Mouse (Mus musculus): ENCODE data around the gene Olfr1392. TPM values are rescaled to one million over a fixed set of nuclear protein-coding genes. Genes with fewer than 3 reads are reported as not detected.
"Not testable (repeated sequence)": the region's sequence is repeated elsewhere in the genome, so short reads cannot be mapped to it uniquely, and the experiment has no call there.

Gene Olfr1392
- total RNA-seq (2021): not detected in 2 replicates
- long read RNA-seq, experiment 1: 0 reads
- long read RNA-seq, experiment 2: 0 reads

- DNase-seq: not testable (repeated sequence)
Observed at GRCm38 (mm10) chr11:49284982-49285381, at the start of gene Olfr1392. Olfr1392 (plus strand) TSS chr11:49285282.

DNA sequence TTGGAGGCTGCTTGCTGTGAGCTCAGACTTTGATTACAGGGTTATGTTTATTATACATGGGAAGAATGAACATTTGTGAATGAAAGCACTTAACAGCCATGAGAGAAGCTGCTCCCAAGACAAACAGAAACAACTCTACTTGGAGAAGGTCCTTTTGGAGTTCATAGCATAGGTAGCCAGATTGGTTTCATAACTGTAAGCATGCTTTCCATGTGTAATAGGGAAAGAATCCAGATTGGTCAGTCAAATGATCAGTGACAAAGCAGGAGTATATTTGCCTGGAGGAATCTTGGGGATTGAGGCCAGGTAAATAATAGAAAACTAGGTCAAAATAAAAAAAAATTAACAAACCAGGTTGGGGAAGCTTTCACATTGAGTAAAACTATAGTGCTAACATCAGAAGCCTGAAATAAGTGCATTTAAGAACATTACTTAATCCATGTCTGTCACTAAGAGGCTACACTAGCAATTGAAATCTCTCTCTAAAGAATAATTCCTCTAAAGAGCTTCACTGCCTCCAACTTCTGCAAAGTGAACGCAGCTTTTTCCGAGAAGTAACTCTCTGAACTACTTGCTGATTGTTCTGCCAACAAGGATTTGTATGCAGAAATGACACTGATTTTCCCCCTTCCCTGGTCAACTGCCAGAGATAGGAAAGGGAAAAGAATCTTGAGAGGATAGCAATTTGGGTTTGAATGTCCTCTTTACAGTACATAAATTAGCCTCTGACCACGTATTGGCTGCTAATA lies 49.4 kb upstream of the Olfr1392 start:
- DNase-seq: no peak

GRCm38 (mm10) chr11:49236891-49237290 lies 48.2 kb upstream of the Olfr1392 start:
- no peak for DNase-seq

DNA sequence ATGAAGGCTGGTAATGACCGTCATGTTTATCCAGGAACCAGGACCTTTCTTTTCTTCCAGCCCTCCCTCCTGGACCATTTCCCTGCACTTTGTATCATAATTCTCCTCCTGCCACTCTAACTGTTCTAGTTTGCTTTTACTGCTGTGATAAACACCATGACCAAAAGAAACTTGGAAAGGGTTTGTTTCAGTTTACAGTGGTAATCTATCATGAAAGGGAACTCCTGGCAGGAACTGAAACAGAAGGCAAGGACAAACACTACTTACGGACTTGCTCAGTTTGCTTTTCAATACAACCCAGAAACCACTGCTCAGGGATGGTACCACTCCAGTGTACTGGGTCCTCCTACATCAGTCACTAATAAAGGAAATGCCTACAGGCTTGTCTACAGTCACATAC lies 47.5 kb upstream of the Olfr1392 start:
- DNase-seq: no peak

DNA sequence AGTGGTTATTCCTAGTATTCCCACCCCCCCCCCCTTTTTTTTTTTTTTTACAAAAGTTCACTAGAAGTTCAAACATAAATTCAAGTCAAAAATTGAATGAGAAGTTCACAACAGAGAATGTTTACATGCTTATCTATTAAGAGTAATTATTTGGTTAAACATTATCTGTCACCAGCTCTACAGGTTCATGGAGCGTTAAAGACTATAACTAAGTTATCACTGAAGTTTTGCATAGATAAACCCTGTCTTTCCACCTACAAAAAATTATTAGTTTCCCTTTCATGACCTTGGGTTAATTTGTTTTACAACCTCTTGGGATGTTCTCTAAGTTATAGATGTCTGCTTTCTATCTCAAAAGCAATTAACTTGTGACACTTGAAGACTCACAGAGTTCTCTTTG lies 44.8 kb upstream of the Olfr1392 start:
- no peak for DNase-seq

DNA sequence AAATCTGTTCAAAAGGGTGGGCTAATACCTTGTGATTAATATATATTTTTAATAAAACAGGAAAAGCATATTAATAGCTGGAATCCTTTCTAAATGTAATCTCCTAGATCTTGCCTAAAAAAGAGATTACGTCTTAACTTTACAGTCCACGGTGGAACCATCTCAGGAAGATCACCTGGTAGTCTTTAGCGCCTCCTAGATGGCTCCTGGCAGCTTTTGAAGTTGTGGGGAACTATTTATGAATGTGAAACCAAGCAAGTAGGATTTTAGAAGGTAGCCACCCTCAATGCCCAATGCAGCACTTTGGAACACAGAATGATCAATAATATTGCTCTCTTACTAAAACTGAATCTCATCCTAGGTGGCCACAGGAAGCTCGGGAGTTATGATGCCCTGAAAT lies 44.2 kb upstream of the Olfr1392 start:
- DNase-seq: no peak

DNA sequence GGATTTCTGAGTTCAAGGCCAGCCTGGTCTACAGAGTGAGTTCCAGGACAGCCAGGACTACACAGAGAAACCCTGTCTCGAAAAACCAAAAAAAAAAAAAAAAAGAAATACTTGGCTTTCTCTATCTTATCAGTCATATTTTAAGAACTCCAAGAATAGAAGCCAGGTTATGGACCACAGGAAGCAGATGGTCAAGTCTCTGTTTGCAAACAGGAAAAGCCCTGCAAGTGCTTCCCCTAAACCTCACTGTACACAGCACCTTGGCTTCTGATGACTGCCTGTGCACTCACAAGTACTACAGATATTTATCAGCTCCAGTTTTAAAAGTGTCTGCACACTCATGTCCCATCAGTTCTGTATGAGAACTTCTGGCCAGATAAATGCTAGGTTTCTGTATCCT lies 43.6 kb upstream of the Olfr1392 start:
- no peak for DNase-seq

DNA sequence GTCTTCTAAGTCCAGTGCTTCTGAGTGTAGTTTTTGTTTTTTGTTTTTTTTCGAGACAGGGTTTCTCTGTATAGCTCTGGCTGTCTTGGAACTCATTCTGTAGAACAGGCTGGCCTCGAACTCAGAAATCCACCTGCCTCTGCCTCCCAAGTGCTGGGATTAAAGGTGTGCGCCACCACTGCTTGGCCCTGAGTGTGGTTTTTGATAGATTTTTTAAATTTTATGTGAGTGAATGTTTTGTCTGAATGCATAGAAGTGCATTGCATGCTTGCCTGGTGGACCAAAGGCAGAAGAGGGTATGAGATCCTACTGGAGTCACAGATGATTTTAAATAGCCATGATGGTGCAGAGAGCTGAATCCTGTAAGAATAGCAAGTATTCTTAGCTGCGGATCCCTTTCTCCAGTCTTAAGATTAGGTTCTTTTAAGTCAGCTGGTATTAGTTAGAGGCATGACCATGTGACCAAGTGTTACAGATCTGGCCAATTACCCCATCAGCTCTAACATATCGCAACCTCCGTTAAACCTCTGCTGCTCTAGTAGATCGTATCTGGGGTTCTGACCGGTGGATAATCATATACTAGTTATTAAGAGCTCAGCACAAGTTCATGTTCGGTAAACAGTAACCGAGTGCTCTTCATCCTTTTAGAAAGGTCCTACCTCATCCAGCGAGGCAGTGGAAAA lies 42.0 kb upstream of the Olfr1392 start:
- no peak for DNase-seq

- peak; percentile 97 for DNase-seq
Observed at GRCm38 (mm10) chr11:49243727-49244594, 41.1 kb upstream of the Olfr1392 start, which contains the start of gene Mgat1. Mgat1 (plus strand) TSS chr11:49244191.

DNA sequence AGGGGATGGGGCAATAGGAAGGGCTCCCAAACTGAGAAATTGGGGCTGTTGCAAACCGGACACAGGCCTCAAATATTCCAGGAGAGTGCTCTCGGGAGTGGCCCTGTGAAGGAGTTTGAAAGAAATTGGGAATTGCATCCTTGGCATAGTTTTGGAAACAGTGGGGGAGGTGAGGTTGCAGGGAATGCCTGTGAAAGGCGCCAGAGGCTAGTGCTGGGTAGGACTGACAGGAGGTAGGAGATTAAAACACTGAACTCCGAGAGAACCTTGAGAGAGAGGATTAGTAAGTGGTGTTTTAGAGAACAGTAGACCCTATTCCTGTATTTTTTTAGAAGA lies 40.5 kb upstream of the Olfr1392 start:
- no peak for DNase-seq

- peak; percentile 83 for DNase-seq
Observed at GRCm38 (mm10) chr11:49245176-49245575, 39.9 kb upstream of the Olfr1392 start.

GRCm38 (mm10) chr11:49245634-49246415 lies 39.3 kb upstream of the Olfr1392 start:
- no peak for DNase-seq

DNA sequence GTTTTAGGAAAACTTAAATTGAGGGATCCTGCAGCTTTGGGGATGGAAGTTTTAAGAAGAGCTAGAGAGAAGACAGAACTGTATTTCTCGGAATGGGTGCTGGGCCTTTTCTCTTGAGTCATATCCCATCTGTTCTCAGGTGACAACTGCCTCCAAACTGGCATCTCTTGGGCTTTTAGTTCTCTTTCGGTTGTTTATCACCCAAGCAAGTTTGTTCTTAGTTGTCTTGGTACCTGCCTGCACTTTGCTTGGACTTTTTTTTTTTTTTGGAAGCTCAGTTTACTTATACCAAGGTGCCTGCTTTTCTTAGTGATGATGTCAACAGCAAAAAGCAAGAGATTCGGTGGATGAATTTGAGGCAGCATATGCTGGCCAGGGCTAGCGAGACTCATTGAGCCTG lies 38.6 kb upstream of the Olfr1392 start:
- no peak for DNase-seq

- no peak for DNase-seq
Observed at GRCm38 (mm10) chr11:49247255-49247654, 37.8 kb upstream of the Olfr1392 start.

DNA sequence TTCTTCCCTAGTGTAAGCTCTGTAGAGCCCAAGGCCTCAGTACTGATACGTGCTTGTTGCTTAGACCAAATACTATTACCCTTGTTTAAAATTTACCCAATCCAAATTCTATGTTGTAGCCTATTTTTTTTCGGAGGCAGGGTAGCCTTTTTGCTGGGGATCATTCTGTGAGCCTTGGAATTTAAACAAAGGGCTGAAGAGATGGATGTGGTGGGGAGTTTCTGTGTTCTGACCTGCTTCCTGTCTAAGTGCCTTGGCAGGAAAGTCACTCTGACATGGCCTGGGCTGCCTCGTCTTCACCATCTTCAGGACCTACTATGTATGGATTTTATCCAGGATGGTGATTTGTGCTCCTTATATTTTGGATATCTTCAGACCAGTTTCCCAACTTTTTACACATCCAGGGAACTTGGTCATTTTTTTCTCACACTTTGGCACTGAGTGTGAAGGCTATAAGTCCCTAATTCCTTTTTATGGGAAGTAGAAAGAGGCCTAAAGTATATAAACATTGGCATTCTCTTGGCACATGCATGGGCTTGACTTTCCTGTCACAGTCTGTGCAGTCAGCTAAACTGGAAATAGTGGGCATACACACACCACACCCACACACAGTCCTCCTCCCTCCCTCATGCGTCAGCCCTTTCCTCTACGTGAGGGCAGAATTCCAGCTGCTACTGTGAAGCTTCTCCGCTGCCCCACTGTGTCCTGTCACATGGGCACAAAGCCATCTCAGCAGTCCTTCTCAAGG lies 36.7 kb upstream of the Olfr1392 start:
- DNase-seq: peak; percentile 73

DNA sequence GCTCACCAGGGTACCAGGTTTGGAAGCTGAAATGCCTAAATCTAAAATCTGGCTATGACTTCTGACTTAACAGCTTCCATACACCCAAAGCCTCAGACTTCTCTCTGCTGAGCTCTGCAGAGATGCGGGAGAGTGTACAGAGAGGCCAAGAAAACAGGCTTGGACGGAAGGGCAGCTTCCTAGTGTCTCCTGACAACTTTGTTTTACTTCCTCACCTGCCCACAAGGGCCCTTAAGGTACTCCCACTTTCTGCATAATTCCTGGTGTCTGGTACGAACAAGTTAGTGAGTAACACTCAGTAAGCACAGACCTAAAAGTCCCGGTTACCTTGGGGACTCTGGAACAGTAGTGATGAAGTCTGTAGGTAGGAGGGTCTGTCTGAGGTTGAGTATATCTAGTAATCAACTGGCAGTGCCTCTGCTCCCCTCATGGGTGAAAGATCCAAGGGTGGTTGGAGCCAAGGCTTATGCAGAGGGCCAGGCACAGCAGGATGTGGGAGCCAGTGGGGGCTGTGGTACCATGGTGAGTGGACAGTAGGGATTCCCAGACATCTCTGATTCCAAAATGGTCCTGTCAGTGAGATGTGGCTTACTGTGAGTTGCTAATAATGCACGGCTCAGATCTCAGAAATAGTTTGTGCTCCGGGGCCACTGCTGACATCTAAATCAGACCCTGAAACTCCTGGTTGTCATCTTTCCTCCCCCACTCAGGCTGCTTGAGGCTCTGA lies 35.9 kb upstream of the Olfr1392 start:
- DNase-seq: no peak

- peak; percentile 59 for DNase-seq
Observed at GRCm38 (mm10) chr11:49249811-49250421, 35.2 kb upstream of the Olfr1392 start.

GRCm38 (mm10) chr11:49250422-49251379 lies 34.4 kb upstream of the Olfr1392 start:
- DNase-seq: peak; percentile 95

GRCm38 (mm10) chr11:49251380-49251761 lies 33.7 kb upstream of the Olfr1392 start:
- no peak for DNase-seq
